Mouse (Mus musculus): ENCODE results near the gene Pla2g1b. TPM values are rescaled to one million over a fixed set of nuclear protein-coding genes. Genes with fewer than 3 reads are reported as not detected.

Pla2g1b gene
- polyA plus RNA-seq, 1 experiment from 2014 or later, result not detected

GRCm38 (mm10) chr5:115475337-115476106 lies 9.5 kb downstream of the Pla2g1b start:
- peak; percentile 67 for ATAC-seq (ENCODE audit: low read depth)
- no peak for DNase-seq
- Histone ChIP-seq H3K4me3 (replicated peaks) (peak overlapping the region; percentile 41), H3K4me1 (replicated peaks) (peaks cover 26% of the 10 kb centered on the region), H3K4me2 (peak overlapping the region; percentile 59), H3K36me3 (no peaks in the 10 kb centered on the region), H3K27me3 (peaks cover 17% of the 10 kb centered on the region; the same call in 1 of the 2 replicates), H3K9me3 (replicated peaks) (no peaks in the 10 kb centered on the region), H3K27ac (no peak overlapping the region), H3K9ac (peak overlapping the region; percentile 43; the same call in 1 of the 2 replicates)
- 15% methylated on average over 22 of the region's 22 CpGs for WGBS (ENCODE audit: insufficient replicate concordance)

- H3K9me3 ChIP-seq (replicated peaks), result no peaks in the 10 kb centered on the region
- WGBS (ENCODE audit: insufficient replicate concordance), result 37% methylated on average over 12 of the region's 12 CpGs
- no peak overlapping the region for H3K27ac ChIP-seq
- peak overlapping the region; percentile 43; the same call in 1 of the 2 replicates for H3K9ac ChIP-seq
- ATAC-seq (ENCODE audit: low read depth) (peak; percentile 21; the same call in 1 of the 2 replicates), DNase-seq (no peak)
- H3K4me1 ChIP-seq (replicated peaks), result peaks cover 22% of the 10 kb centered on the region
- H3K4me2 ChIP-seq, result peak overlapping the region; percentile 59
- H3K36me3 ChIP-seq, result no peaks in the 10 kb centered on the region
- H3K27me3 ChIP-seq, result peaks cover 14% of the 10 kb centered on the region; the same call in 1 of the 2 replicates
- peak overlapping the region; percentile 41 for H3K4me3 ChIP-seq (replicated peaks)
These were observed 10.2 kb downstream of the Pla2g1b start for GRCm38 (mm10) chr5:115476107-115476727.

- DNase-seq (no peak), ATAC-seq (ENCODE audit: low read depth) (no peak)
- WGBS (ENCODE audit: insufficient replicate concordance), result 66% methylated on average over 15 of the region's 15 CpGs
- H3K9ac ChIP-seq, result no peak overlapping the region
- H3K27ac ChIP-seq, result no peak overlapping the region
- no peak overlapping the region for H3K4me3 ChIP-seq (replicated peaks)
- H3K4me2 ChIP-seq, result peak overlapping the region; percentile 58
- H3K4me1 ChIP-seq (replicated peaks), result peaks cover 33% of the 10 kb centered on the region
- H3K36me3 ChIP-seq, result no peaks in the 10 kb centered on the region
- 0 out of 2 replicates have a peak, but pooled peaks cover 7% of the 10 kb centered on the region for H3K27me3 ChIP-seq
- H3K9me3 ChIP-seq (replicated peaks), result no peaks in the 10 kb centered on the region
These were observed 13.5 kb downstream of the Pla2g1b start for GRCm38 (mm10) chr5:115479561-115479960.

- WGBS (ENCODE audit: insufficient replicate concordance), result 34% methylated on average over 27 of the region's 27 CpGs
- Histone ChIP-seq H3K9me3 (replicated peaks) (no peaks in the 10 kb centered on the region), H3K4me3 (replicated peaks) (peak overlapping the region; percentile 36), H3K4me2 (peak overlapping the region; percentile 58), H3K27me3 (0 out of 2 replicates have a peak, but pooled peaks cover 1% of the 10 kb centered on the region), H3K36me3 (no peaks in the 10 kb centered on the region), H3K27ac (no peak overlapping the region), H3K9ac (peak overlapping the region; percentile 39; the same call in 1 of the 2 replicates), H3K4me1 (replicated peaks) (peaks cover 38% of the 10 kb centered on the region)
- ATAC-seq (ENCODE audit: low read depth), result no peak
- no peak for DNase-seq
These were observed 14.0 kb downstream of the Pla2g1b start for GRCm38 (mm10) chr5:115480101-115480500.

GRCm38 (mm10) chr5:115482390-115483265 lies 16.6 kb downstream of the Pla2g1b start:
- Histone ChIP-seq H3K4me3 (replicated peaks) (no peak overlapping the region), H3K9me3 (replicated peaks) (no peaks in the 10 kb centered on the region), H3K9ac (no peak overlapping the region), H3K27ac (no peak overlapping the region), H3K36me3 (no peaks in the 10 kb centered on the region), H3K4me2 (no peak overlapping the region), H3K4me1 (replicated peaks) (peaks cover 28% of the 10 kb centered on the region), H3K27me3 (no peaks in the 10 kb centered on the region)
- 72% methylated on average over 38 of the region's 38 CpGs for WGBS (ENCODE audit: insufficient replicate concordance)
- no peak for ATAC-seq (ENCODE audit: low read depth)
- no peak for DNase-seq

GRCm38 (mm10) chr5:115483385-115483784 lies 17.3 kb downstream of the Pla2g1b start:
- ATAC-seq (ENCODE audit: low read depth) (no peak), DNase-seq (no peak)
- no peak overlapping the region for H3K9ac ChIP-seq
- H3K4me1 ChIP-seq (replicated peaks), result peaks cover 30% of the 10 kb centered on the region
- 51% methylated on average over 6 of the region's 6 CpGs for WGBS (ENCODE audit: insufficient replicate concordance)
- no peaks in the 10 kb centered on the region for H3K27me3 ChIP-seq
- no peaks in the 10 kb centered on the region for H3K36me3 ChIP-seq
- no peaks in the 10 kb centered on the region for H3K9me3 ChIP-seq (replicated peaks)
- no peak overlapping the region for H3K4me2 ChIP-seq
- no peak overlapping the region for H3K27ac ChIP-seq
- H3K4me3 ChIP-seq (replicated peaks), result no peak overlapping the region

- H3K9ac ChIP-seq, result peak within 1 kb of the TSS; percentile 77
- no peaks in the 10 kb centered on the region for H3K27me3 ChIP-seq
- H3K4me3 ChIP-seq (replicated peaks), result peak within 1 kb of the TSS; percentile 61
- WGBS (ENCODE audit: insufficient replicate concordance), result 7% methylated on average over 30 of the region's 30 CpGs
- H3K4me2 ChIP-seq, result peak within 1 kb of the TSS; percentile 75
- no peaks in the 10 kb centered on the region for H3K9me3 ChIP-seq (replicated peaks)
- H3K36me3 ChIP-seq, result no peaks in the 10 kb centered on the region
- peak within 1 kb of the TSS; percentile 70 for H3K27ac ChIP-seq
- ATAC-seq (ENCODE audit: low read depth), result peak; percentile 86
- peak; percentile 84 for DNase-seq
- H3K4me1 ChIP-seq (replicated peaks), result peaks cover 34% of the 10 kb centered on the region
These were observed 18.2 kb downstream of the Pla2g1b start, which contains the start of gene Sirt4 for GRCm38 (mm10) chr5:115483947-115484920. Gene Sirt4 (minus strand): TSS chr5:115484725.

GRCm38 (mm10) chr5:115484996-115485395 lies 18.9 kb downstream of the Pla2g1b start:
- H3K36me3 ChIP-seq, result no peaks in the 10 kb centered on the region
- no peaks in the 10 kb centered on the region for H3K9me3 ChIP-seq (replicated peaks)
- peak overlapping the region; percentile 75 for H3K4me2 ChIP-seq
- WGBS (ENCODE audit: insufficient replicate concordance), result 47% methylated on average over 5 of the region's 5 CpGs
- H3K4me3 ChIP-seq (replicated peaks), result peak overlapping the region; percentile 61
- H3K27ac ChIP-seq, result peak overlapping the region; percentile 70; the same call in 1 of the 2 replicates
- ATAC-seq (ENCODE audit: low read depth) (no peak), DNase-seq (no peak)
- no peaks in the 10 kb centered on the region for H3K27me3 ChIP-seq
- peak overlapping the region; percentile 77 for H3K9ac ChIP-seq
- H3K4me1 ChIP-seq (replicated peaks), result peaks cover 38% of the 10 kb centered on the region

GRCm38 (mm10) chr5:115485489-115486205 lies 19.6 kb downstream of the Pla2g1b start:
- Histone ChIP-seq H3K4me2 (0 out of 2 replicates have a peak overlapping the region, but pooled peaks have one; percentile 0), H3K4me3 (replicated peaks) (no peak overlapping the region), H3K9ac (no peak overlapping the region), H3K36me3 (no peaks in the 10 kb centered on the region), H3K27me3 (no peaks in the 10 kb centered on the region), H3K4me1 (replicated peaks) (peaks cover 37% of the 10 kb centered on the region), H3K9me3 (replicated peaks) (no peaks in the 10 kb centered on the region), H3K27ac (no peak overlapping the region)
- DNase-seq (no peak), ATAC-seq (ENCODE audit: low read depth) (no peak)
- WGBS (ENCODE audit: insufficient replicate concordance), result 81% methylated on average over 18 of the region's 18 CpGs
